12 mouse cellular contexts compared by ENCODE assay signal in genomic region chr16:31490967-31491366, GRCm38 (mm10).
"Had no signal": no experiment of that assay in that cellular context is flagged by ENCODE, and none has a peak within 500 bp of the region (broad histone marks: within the 10 kb centered on the region; RNA-seq: fewer than 3 reads in every experiment).

No protein-coding gene starts in this region.

- H3K9me3 ChIP-seq: limb, embryonic 12.5 days; liver, embryonic 13.5 days; lung, embryonic 15.5 days; midbrain, embryonic 13.5 days; neural tube, embryonic 12.5 days had no signal

- H3K4me3 ChIP-seq: limb, embryonic 12.5 days; liver, embryonic 13.5 days; lung, embryonic 15.5 days; midbrain, embryonic 13.5 days; neural tube, embryonic 12.5 days had no signal

- H3K36me3 ChIP-seq: limb, embryonic 12.5 days; liver, embryonic 13.5 days; lung, embryonic 15.5 days; midbrain, embryonic 13.5 days; neural tube, embryonic 12.5 days had no signal

- H3K27ac ChIP-seq: limb, embryonic 12.5 days; liver, embryonic 13.5 days; lung, embryonic 15.5 days; macrophage; midbrain, embryonic 13.5 days; neural tube, embryonic 12.5 days; stomach, postnatal 0 days had no signal

- DNase-seq: kidney, postnatal 25 days; liver; liver, embryonic 13.5 days; liver, postnatal 0 days; lung, postnatal 14 days; thymus, postnatal 4 days had no signal

- ATAC-seq: liver, postnatal 0 days; midbrain, embryonic 13.5 days had no signal

- H3K4me2 ChIP-seq: limb, embryonic 12.5 days; liver, embryonic 13.5 days; lung, embryonic 15.5 days; midbrain, embryonic 13.5 days; neural tube, embryonic 12.5 days had no signal

- H3K9ac ChIP-seq: limb, embryonic 12.5 days; liver, embryonic 13.5 days; liver, postnatal 0 days; lung, embryonic 15.5 days; midbrain, embryonic 13.5 days; neural tube, embryonic 12.5 days had no signal

- H3K27me3 ChIP-seq: limb, embryonic 12.5 days; lung, embryonic 15.5 days; neural tube, embryonic 12.5 days had no signal
